Mouse (Mus musculus): ENCODE data around the gene Metrn.
"Not testable (repeated sequence)": the region's sequence is repeated elsewhere in the genome, so short reads cannot be mapped to it uniquely, and the experiment has no call there.

Metrn gene

GRCm38 (mm10) chr17:25808789-25809605, 12.1 kb upstream of the Metrn start, which contains the start of gene Fbxl16:
Gene Fbxl16 (plus strand): TSS chr17:25809085.
- no peak for DNase-seq (ENCODE audit: low read depth in 1 of 2, low spot score in 2 of 2)

GRCm38 (mm10) chr17:25808028-25808427, 11.1 kb upstream of the Metrn start:
- DNase-seq (ENCODE audit: low read depth in 1 of 2, low spot score in 2 of 2): no peak

- DNase-seq (ENCODE audit: low read depth in 1 of 2, low spot score in 2 of 2): not testable (repeated sequence)
These were observed 10.5 kb upstream of the Metrn start for GRCm38 (mm10) chr17:25807452-25807851.

- DNase-seq (ENCODE audit: low read depth in 1 of 2, low spot score in 2 of 2): no peak
These were observed 9.6 kb upstream of the Metrn start for GRCm38 (mm10) chr17:25806507-25806906.

- no peak for DNase-seq (ENCODE audit: low read depth in 1 of 2, low spot score in 2 of 2)
These were observed 6.0 kb upstream of the Metrn start for GRCm38 (mm10) chr17:25802825-25803517.

- peak in 1 of 2 experiments; percentile 41 for DNase-seq (ENCODE audit: low read depth in 1 of 2, low spot score in 2 of 2)
These were observed 4.1 kb upstream of the Metrn start for GRCm38 (mm10) chr17:25801029-25801428.

GRCm38 (mm10) chr17:25796211-25796771, 645 bp downstream of the Metrn start:
- DNase-seq (ENCODE audit: low read depth in 1 of 2, low spot score in 2 of 2): no peak

GRCm38 (mm10) chr17:25795609-25796092, 1.3 kb downstream of the Metrn start, which contains the start of gene AC134908.4:
Gene AC134908.4 (minus strand): TSS chr17:25795659.
- no peak for DNase-seq (ENCODE audit: low read depth in 1 of 2, low spot score in 2 of 2)

GRCm38 (mm10) chr17:25794998-25795397, 1.9 kb downstream of the Metrn start:
- DNase-seq (ENCODE audit: low read depth in 1 of 2, low spot score in 2 of 2): no peak

GRCm38 (mm10) chr17:25794197-25794596, 2.7 kb downstream of the Metrn start:
- no peak for DNase-seq (ENCODE audit: low read depth in 1 of 2, low spot score in 2 of 2)

GRCm38 (mm10) chr17:25792615-25793014, 4.3 kb downstream of the Metrn start, which contains the start of gene Fam173a:
Gene Fam173a (minus strand): TSS chr17:25792901.
- DNase-seq (ENCODE audit: low read depth in 1 of 2, low spot score in 2 of 2): no peak

- peak; percentile 49 to 75 for DNase-seq (ENCODE audit: low read depth in 1 of 2, low spot score in 2 of 2)
These were observed 5.0 kb downstream of the Metrn start for GRCm38 (mm10) chr17:25791843-25792527.

- DNase-seq (ENCODE audit: low read depth in 1 of 2, low spot score in 2 of 2): no peak
These were observed 5.6 kb downstream of the Metrn start for GRCm38 (mm10) chr17:25791320-25791842.

GRCm38 (mm10) chr17:25786781-25787504, 10.0 kb downstream of the Metrn start:
- DNase-seq (ENCODE audit: low read depth in 1 of 2, low spot score in 2 of 2): no peak

GRCm38 (mm10) chr17:25786280-25786679, 10.7 kb downstream of the Metrn start, which contains the start of gene Ccdc78:
Gene Ccdc78 (plus strand): TSS chr17:25786580.
- DNase-seq (ENCODE audit: low read depth in 1 of 2, low spot score in 2 of 2): no peak

GRCm38 (mm10) chr17:25785281-25785745, 11.6 kb downstream of the Metrn start, which contains the start of gene Haghl:
Gene Haghl (minus strand): TSS chr17:25785673.
- peak; percentile 83 to 93 for DNase-seq (ENCODE audit: low read depth in 1 of 2, low spot score in 2 of 2)

GRCm38 (mm10) chr17:25783861-25784574, 12.9 kb downstream of the Metrn start:
- no peak for DNase-seq (ENCODE audit: low read depth in 1 of 2, low spot score in 2 of 2)

- no peak for DNase-seq (ENCODE audit: low read depth in 1 of 2, low spot score in 2 of 2)
These were observed 13.8 kb downstream of the Metrn start for GRCm38 (mm10) chr17:25783086-25783485.

GRCm38 (mm10) chr17:25781339-25781738, 15.6 kb downstream of the Metrn start:
- DNase-seq (ENCODE audit: low read depth in 1 of 2, low spot score in 2 of 2): no peak

Data from monocyte, adult 2 months (primary cell).